ENCODE assay signal across 23 mouse cellular contexts in the genomic region with DNA sequence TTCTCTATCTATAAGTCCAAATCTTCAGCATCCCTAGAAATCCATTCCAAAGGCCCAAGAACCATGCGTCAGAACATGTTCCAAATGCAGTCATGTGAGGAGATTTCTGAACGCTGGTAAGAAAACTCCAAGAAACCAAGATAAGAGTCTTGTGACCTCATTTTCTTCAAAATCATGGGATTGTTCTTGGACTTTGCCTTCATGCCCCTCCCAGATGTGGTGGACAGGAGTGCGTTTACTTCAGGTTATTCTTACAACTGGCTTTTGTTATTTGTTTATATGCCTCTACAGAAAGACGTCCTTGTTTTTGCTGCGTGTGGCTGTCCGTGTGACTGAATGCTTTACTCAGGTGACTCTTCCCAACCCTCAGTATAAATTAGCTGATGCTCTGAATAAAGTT. TPM values are rescaled to one million over a fixed set of nuclear protein-coding genes. Genes with fewer than 3 reads are reported as not detected.
DNase-seq lines count a peak whose midpoint lies in the region; ATAC-seq and TF ChIP-seq lines count a peak whose summit lies in the region.
"Had no signal": no experiment of that assay in that cellular context is flagged by ENCODE, and none has a peak within 500 bp of the region (broad histone marks: within the 10 kb centered on the region; RNA-seq: fewer than 3 reads in every experiment).

No protein-coding gene starts in this region.

- no peak overlapping the region for H3K27ac ChIP-seq in intestine, embryonic 15.5 days
- peak overlapping the region; percentile 70 for H3K27ac ChIP-seq in intestine, embryonic 16.5 days (ENCODE audit: low read length)
- H3K27ac ChIP-seq in intestine, postnatal 0 days (ENCODE audit: low read depth, low read length) = peak overlapping the region; percentile 73
- no peak overlapping the region for H3K27ac ChIP-seq in forebrain, embryonic 14.5 days (ENCODE audit: low read depth, low read length)

- no peak overlapping the region for H3K9ac ChIP-seq in intestine, embryonic 15.5 days
- H3K9ac ChIP-seq in intestine, embryonic 16.5 days (ENCODE audit: low read depth, low read length) = no peak overlapping the region
- H3K9ac ChIP-seq in intestine, postnatal 0 days (ENCODE audit: low read depth, low read length) = no peak overlapping the region
- no peak overlapping the region for H3K9ac ChIP-seq in forebrain, embryonic 14.5 days (ENCODE audit: low read length)

- 69% methylated on average over 6 of the region's 6 CpGs for WGBS in intestine, embryonic 15.5 days
- WGBS in intestine, embryonic 16.5 days = 67% methylated on average over 6 of the region's 6 CpGs
- WGBS in intestine, postnatal 0 days = 42% methylated on average over 6 of the region's 6 CpGs
- 92% methylated on average over 6 of the region's 6 CpGs for WGBS in forebrain, embryonic 14.5 days

- no peaks in the 10 kb centered on the region for H3K27me3 ChIP-seq in intestine, embryonic 15.5 days (replicated peaks)
- no peaks in the 10 kb centered on the region for H3K27me3 ChIP-seq in intestine, embryonic 16.5 days (replicated peaks; ENCODE audit: control insufficient read depth, insufficient read depth, low read length)
- H3K27me3 ChIP-seq in intestine, postnatal 0 days (replicated peaks; ENCODE audit: control insufficient read depth, insufficient read depth, low read length) = no peaks in the 10 kb centered on the region
- no peaks in the 10 kb centered on the region for H3K27me3 ChIP-seq in forebrain, embryonic 14.5 days (replicated peaks; ENCODE audit: control insufficient read depth, insufficient read depth, low read length)
- H3K27me3 ChIP-seq: CH12.LX, Patski had no signal

- no peak overlapping the region for H3K4me3 ChIP-seq in intestine, embryonic 15.5 days (replicated peaks)
- no peak overlapping the region for H3K4me3 ChIP-seq in intestine, embryonic 16.5 days (ENCODE audit: low read length)
- no peak overlapping the region for H3K4me3 ChIP-seq in intestine, postnatal 0 days (ENCODE audit: low read depth, low read length)
- no peak overlapping the region for H3K4me3 ChIP-seq in forebrain, embryonic 14.5 days (ENCODE audit: low read depth, low read length)

- H3K4me2 ChIP-seq in intestine, embryonic 15.5 days (replicated peaks) = no peak overlapping the region
- H3K4me2 ChIP-seq in intestine, embryonic 16.5 days (ENCODE audit: low read depth, low read length) = no peak overlapping the region
- no peak overlapping the region for H3K4me2 ChIP-seq in intestine, postnatal 0 days (replicated peaks; ENCODE audit: low read depth)
- no peak overlapping the region for H3K4me2 ChIP-seq in forebrain, embryonic 14.5 days (ENCODE audit: low read length)

- no peaks in the 10 kb centered on the region; the same call in 1 of the 2 replicates for H3K4me1 ChIP-seq in intestine, embryonic 15.5 days (replicated peaks)
- peaks cover 3% of the 10 kb centered on the region; the same call in 1 of the 2 replicates for H3K4me1 ChIP-seq in intestine, embryonic 16.5 days (ENCODE audit: control insufficient read depth, insufficient read depth, low read length)
- no peaks in the 10 kb centered on the region for H3K4me1 ChIP-seq in intestine, postnatal 0 days (replicated peaks; ENCODE audit: control insufficient read depth, insufficient read depth, low read length)
- no peaks in the 10 kb centered on the region for H3K4me1 ChIP-seq in forebrain, embryonic 14.5 days (ENCODE audit: control insufficient read depth, insufficient read depth, low read length)

- no peaks in the 10 kb centered on the region for H3K9me3 ChIP-seq in intestine, embryonic 15.5 days
- no peaks in the 10 kb centered on the region for H3K9me3 ChIP-seq in intestine, embryonic 16.5 days (ENCODE audit: control insufficient read depth, low read length)
- no peaks in the 10 kb centered on the region for H3K9me3 ChIP-seq in intestine, postnatal 0 days (ENCODE audit: control insufficient read depth)
- no peaks in the 10 kb centered on the region for H3K9me3 ChIP-seq in forebrain, embryonic 14.5 days (replicated peaks; ENCODE audit: control insufficient read depth, low read length)
- H3K9me3 ChIP-seq: G1E had no signal

- DNase-seq in yolk sac, embryonic 10.5 days (ENCODE audit: low spot score) = peak; percentile 46
- DNase-seq in layer of hippocampus, adult 11-12 months (ENCODE audit: low spot score) = no peak
- no peak for DNase-seq in forebrain, embryonic 14.5 days (ENCODE audit: low spot score)
- no peak for DNase-seq in urinary bladder, postnatal 10 days (ENCODE audit: low spot score)
- no peak for DNase-seq in right cerebral cortex, postnatal 4 days
- DNase-seq: adrenal gland, adult 2 months; adrenal gland, adult 8-10 months; adrenal gland, postnatal 10 days; adrenal gland, postnatal 14 days; adrenal gland, postnatal 25 days; adrenal gland, postnatal 36 days; B cell, adult 2 months; cerebellum, adult 11 months; cerebellum, adult 11-12 months had no signal

- H3K36me3 ChIP-seq in intestine, embryonic 15.5 days = no peaks in the 10 kb centered on the region
- H3K36me3 ChIP-seq in intestine, embryonic 16.5 days (ENCODE audit: control insufficient read depth, insufficient read depth, low read length) = no peaks in the 10 kb centered on the region
- no peaks in the 10 kb centered on the region for H3K36me3 ChIP-seq in intestine, postnatal 0 days (ENCODE audit: control insufficient read depth, insufficient read depth)
- H3K36me3 ChIP-seq in forebrain, embryonic 14.5 days (ENCODE audit: control insufficient read depth, insufficient read depth, low read length) = no peaks in the 10 kb centered on the region

- peak; percentile 64 for ATAC-seq in intestine, embryonic 15.5 days
- ATAC-seq in intestine, embryonic 16.5 days = peak; percentile 67
- ATAC-seq in intestine, postnatal 0 days = peak; percentile 86
- no peak for ATAC-seq in forebrain, embryonic 14.5 days
- ATAC-seq: activated CD4-positive, CD25-positive, alpha-beta regulatory T cell, adult 4 months; CD4-positive, CD25-positive, alpha-beta regulatory T cell, adult 4 months; Patski had no signal

- no peak for TF ChIP-seq CTCF in intestine, postnatal 0 days (IDR thresholded peaks at IDR 0.05; ENCODE audit: low read depth)

RNA-seq across cellular contexts. Expression of a gene that starts 7.1 kb away (rescaled TPM):
- polyA plus RNA-seq in intestine, embryonic 15.5 days (2015; fragmentation: Nextera tagmentation; extraction: Ambion mirVana) = 11.0 and 11.2 TPM in 2 replicates
- polyA plus RNA-seq in intestine, embryonic 16.5 days (2015; fragmentation: Nextera tagmentation; extraction: Ambion mirVana) = 17.8 and 19.9 TPM in 2 replicates
- polyA plus RNA-seq in intestine, postnatal 0 days (2015; fragmentation: Nextera tagmentation; extraction: Ambion mirVana) = 15.6 and 17.5 TPM in 2 replicates
- 0.60 and 0.63 TPM in 2 replicates for polyA plus RNA-seq in forebrain, embryonic 14.5 days (2014; fragmentation: Nextera tagmentation; extraction: Ambion mirVana)
- polyA plus RNA-seq: activated CD4-positive, CD25-positive, alpha-beta regulatory T cell, adult 4 months; C2C12; CD4-positive, CD25-positive, alpha-beta regulatory T cell, adult 4 months; Patski had no signal

RNA-seq across cellular contexts. Expression of a gene that starts 39.4 kb away (rescaled TPM):
- 36.5 and 39.0 TPM in 2 replicates for polyA plus RNA-seq in intestine, embryonic 15.5 days (2015; fragmentation: Nextera tagmentation; extraction: Ambion mirVana)
- polyA plus RNA-seq in intestine, embryonic 16.5 days (2015; fragmentation: Nextera tagmentation; extraction: Ambion mirVana) = 32.6 and 33.2 TPM in 2 replicates
- polyA plus RNA-seq in intestine, postnatal 0 days (2015; fragmentation: Nextera tagmentation; extraction: Ambion mirVana) = 24.3 and 26.1 TPM in 2 replicates
- 64.7 and 71.6 TPM in 2 replicates for polyA plus RNA-seq in forebrain, embryonic 14.5 days (2014; fragmentation: Nextera tagmentation; extraction: Ambion mirVana)

Comparison
In these comparisons a context has a peak if more than half of its experiments do, and no peak if none do; other contexts are left out.
1. H3K27ac ChIP-seq: peak in intestine, embryonic 16.5 days (single experiment) and intestine, postnatal 0 days (single experiment); none in intestine, embryonic 15.5 days (single experiment) and forebrain, embryonic 14.5 days (single experiment).